In the genomic region with DNA sequence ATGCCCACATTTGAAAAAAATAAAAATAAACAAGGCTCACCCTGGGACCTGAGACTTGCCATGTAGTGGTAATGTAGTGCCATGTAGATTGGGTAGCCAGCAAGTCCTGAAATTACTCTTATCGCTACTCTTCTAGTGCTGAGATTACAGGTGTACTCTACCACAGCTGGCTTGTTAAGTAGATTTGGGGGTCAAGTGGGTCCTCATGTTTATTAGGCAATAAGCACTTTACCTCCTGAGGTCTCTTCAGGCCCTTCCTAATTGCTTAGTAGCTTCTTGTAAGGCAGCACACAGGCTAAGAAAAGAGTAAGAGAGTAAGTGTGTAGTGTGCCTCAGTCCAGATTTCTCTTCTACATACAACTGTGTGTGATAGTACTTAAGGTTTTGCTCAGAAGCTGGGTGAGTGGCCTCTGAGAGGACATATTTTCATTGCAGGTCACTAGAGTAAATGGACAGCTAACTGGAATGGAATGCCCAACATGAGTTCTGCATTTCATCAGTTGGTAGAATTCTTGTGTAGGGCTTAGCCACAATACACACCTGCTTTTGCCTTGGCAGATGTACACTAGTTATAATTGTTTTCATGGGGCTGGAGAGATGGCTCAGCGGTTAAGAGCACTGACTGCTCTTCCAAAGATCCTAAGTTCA, we compare ENCODE assay signal across 15 mouse cellular contexts. TPM values are rescaled to one million over a fixed set of nuclear protein-coding genes. Genes with fewer than 3 reads are reported as not detected.
"Had no signal": no experiment of that assay in that cellular context is flagged by ENCODE, and none has a peak within 500 bp of the region (broad histone marks: within the 10 kb centered on the region; RNA-seq: fewer than 3 reads in every experiment).

No protein-coding gene starts in this region.

- H3K27ac ChIP-seq: kidney, embryonic 15.5 days; left cerebral cortex, adult 2 months; limb, embryonic 10.5 days; liver, embryonic 15.5 days; lung, embryonic 15.5 days; midbrain, embryonic 13.5 days; stomach, embryonic 15.5 days had no signal

- ATAC-seq: midbrain, embryonic 13.5 days had no signal

- H3K4me2 ChIP-seq: kidney, embryonic 15.5 days; liver, embryonic 11.5 days; liver, embryonic 15.5 days; lung, embryonic 15.5 days; midbrain, embryonic 13.5 days; stomach, embryonic 15.5 days had no signal

- H3K27me3 ChIP-seq: kidney, embryonic 15.5 days; lung, embryonic 15.5 days; midbrain, embryonic 13.5 days; stomach, embryonic 15.5 days had no signal

- H3K4me3 ChIP-seq: kidney, embryonic 15.5 days; left cerebral cortex, adult 2 months; limb, embryonic 10.5 days; liver, embryonic 15.5 days; lung, embryonic 15.5 days; midbrain, embryonic 13.5 days; stomach, embryonic 15.5 days had no signal

- H3K9me3 ChIP-seq: kidney, embryonic 15.5 days; limb, embryonic 10.5 days; liver, embryonic 15.5 days; lung, embryonic 15.5 days; midbrain, embryonic 13.5 days; stomach, embryonic 15.5 days had no signal

- H3K4me1 ChIP-seq: kidney, embryonic 15.5 days; limb, embryonic 10.5 days; midbrain, embryonic 13.5 days; stomach, embryonic 15.5 days had no signal

- DNase-seq: kidney, postnatal 14 days; right cerebral cortex, postnatal 14 days; thymus, adult 2 months; thymus, postnatal 36 days had no signal

- H3K9ac ChIP-seq: kidney, embryonic 15.5 days; liver, embryonic 15.5 days; lung, embryonic 15.5 days; midbrain, embryonic 13.5 days; stomach, embryonic 15.5 days had no signal

- H3K36me3 ChIP-seq: stomach, embryonic 15.5 days had no signal

RNA-seq across cellular contexts. Expression of gene Gcnt3, which starts 12.4 kb away (rescaled TPM):
- polyA plus RNA-seq: limb, embryonic 10.5 days; liver, embryonic 11.5 days; liver, embryonic 15.5 days; midbrain, embryonic 13.5 days; midbrain, postnatal 0 days; neural tube, embryonic 14.5 days; spleen, adult 2 months; thymus, adult 2 months had no signal
